Mouse (Mus musculus) CH12.LX (cell line): ENCODE data around the gene Rab44. TPM values are rescaled to one million over a fixed set of nuclear protein-coding genes. Genes with fewer than 3 reads are reported as not detected.

ENCODE experiments used
- DNase-seq: peaks from one replicate; pipeline ENCODE4 v3.0.0-alpha.2; 2013; ENCODE audit errors: extremely low read depth
- H3K27ac ChIP-seq: 2 replicates; pipeline ENCODE4 v1.5.1; 2012; ENCODE audit warnings: low read depth, mild to moderate bottlenecking, control low read depth, moderate library complexity; ENCODE audit not compliant: insufficient read depth
- H3K27me3 ChIP-seq: replicated peaks from 2 replicates; pipeline ENCODE3; 2012; ENCODE audit warnings: inconsistent platforms
- H3K36me3 ChIP-seq, 2 experiments: replicated peaks in 1 of 2; 2 replicates each; pipeline versions ENCODE3 to v1.6.1; 2012; ENCODE audit warnings: inconsistent platforms in 1 of 2, low read length in 1 of 2, mild to moderate bottlenecking in 1 of 2, mixed read lengths in 1 of 2, moderate library complexity in 1 of 2; ENCODE audit not compliant: control insufficient read depth in 1 of 2, insufficient read depth in 1 of 2
- H3K4me1 ChIP-seq, 2 experiments: 2 replicates each; pipeline ENCODE4 v1.6.1; 2012; ENCODE audit warnings: inconsistent platforms in 1 of 2, moderate library complexity in 1 of 2; ENCODE audit not compliant: insufficient read depth in 2 of 2, control insufficient read depth in 1 of 2
- H3K4me2 ChIP-seq: 2 replicates; pipeline ENCODE4 v1.6.1; 2012; ENCODE audit warnings: low read depth, mild to moderate bottlenecking, control low read depth; ENCODE audit not compliant: poor library complexity, insufficient read depth, severe bottlenecking
- H3K4me3 ChIP-seq, 3 experiments: fragments of 150-350 bp in 1 of 3; sonication (generic) in 1 of 3; replicated peaks in 1 of 3; 2 replicates each; pipeline versions ENCODE3 to v1.5.1; 2011 to 2012; ENCODE audit warnings: low read depth in 2 of 3, low read length in 2 of 3, mild to moderate bottlenecking in 2 of 3, moderate library complexity in 2 of 3, control low read depth in 1 of 3, improper control_type of control experiment in 1 of 3, inconsistent platforms in 1 of 3, mixed read lengths in 1 of 3; ENCODE audit not compliant: poor library complexity in 1 of 3
- H3K79me2 ChIP-seq: replicated peaks from 2 replicates; pipeline ENCODE4 v1.6.1; 2012; ENCODE audit warnings: mild to moderate bottlenecking, moderate library complexity; ENCODE audit not compliant: control insufficient read depth, poor library complexity, insufficient read depth, severe bottlenecking; ENCODE audit errors: extremely low read depth
- H3K9ac ChIP-seq: 2 replicates; pipeline ENCODE4 v1.6.1; 2012; ENCODE audit warnings: low read depth, mild to moderate bottlenecking, control low read depth, moderate library complexity; ENCODE audit not compliant: insufficient read depth
- H3K9me3 ChIP-seq: replicated peaks from 2 replicates; pipeline ENCODE3; 2012; ENCODE audit warnings: low read length, inconsistent platforms, mixed read lengths
- BHLHE40 ChIP-seq: IDR thresholded peaks from 2 replicates; pipeline ENCODE4 v1.6.1; 2011; ENCODE audit warnings: mild to moderate bottlenecking, low read depth, low read length, improper control_type of control experiment
- CHD2 ChIP-seq: IDR thresholded peaks from 2 replicates; pipeline ENCODE4 v1.6.1; 2011; ENCODE audit warnings: low read length, improper control_type of control experiment
- ELF1 ChIP-seq: IDR thresholded peaks from 2 replicates; pipeline ENCODE4 v1.6.1; 2014; ENCODE audit warnings: low read depth, mild to moderate bottlenecking, inconsistent platforms, low read length, improper control_type of control experiment
- HCFC1 ChIP-seq: IDR thresholded peaks from 2 replicates; pipeline ENCODE4 v1.6.1; 2012; ENCODE audit warnings: low read depth, mild to moderate bottlenecking, inconsistent platforms, low read length, improper control_type of control experiment
- JUND ChIP-seq: conservative IDR thresholded peaks from 2 replicates; pipeline ENCODE4 v1.6.1; 2011; ENCODE audit warnings: low read depth, low read length, improper control_type of control experiment
- MAFK ChIP-seq: IDR thresholded peaks from 2 replicates; pipeline ENCODE4 v1.6.1; 2011; ENCODE audit warnings: low read length, improper control_type of control experiment; ENCODE audit not compliant: insufficient replicate concordance
- MAX ChIP-seq: IDR thresholded peaks from 2 replicates; pipeline ENCODE4 v1.6.1; 2011; ENCODE audit warnings: low read length, improper control_type of control experiment
- MXI1 ChIP-seq: IDR thresholded peaks from 2 replicates; pipeline ENCODE4 v1.6.1; 2011; ENCODE audit warnings: mild to moderate bottlenecking, low read depth, low read length, improper control_type of control experiment
- MYC ChIP-seq: IDR thresholded peaks from 2 replicates; pipeline ENCODE4 v1.6.1; 2011; ENCODE audit warnings: low read depth, mild to moderate bottlenecking, improper control_type of control experiment, low read length
- NRF1 ChIP-seq: IDR thresholded peaks from 2 replicates; pipeline ENCODE4 v1.6.1; 2014; ENCODE audit warnings: low read depth, mild to moderate bottlenecking, inconsistent platforms, low read length, improper control_type of control experiment, moderate library complexity
- PAX5 ChIP-seq: IDR thresholded peaks from 2 replicates; pipeline ENCODE4 v1.6.1; 2012; ENCODE audit warnings: low read length, inconsistent platforms, mixed read lengths
- POLR2A ChIP-seq: IDR thresholded peaks from 2 replicates; pipeline ENCODE4 v1.6.1; 2011; ENCODE audit warnings: low read depth, mild to moderate bottlenecking, improper control_type of control experiment, low read length
- POLR2AphosphoS2 ChIP-seq: IDR thresholded peaks from 2 replicates; pipeline ENCODE4 v1.6.1; 2011; ENCODE audit warnings: low read depth, low read length, improper control_type of control experiment
- RAD21 ChIP-seq: IDR thresholded peaks from 2 replicates; pipeline ENCODE4 v1.6.1; 2011; ENCODE audit warnings: low read depth, mild to moderate bottlenecking, low read length, improper control_type of control experiment, moderate library complexity
- RCOR1 ChIP-seq: conservative IDR thresholded peaks from 2 replicates; pipeline ENCODE4 v1.6.1; 2012; ENCODE audit warnings: low read depth, mild to moderate bottlenecking, inconsistent platforms, low read length, improper control_type of control experiment
- SIN3A ChIP-seq: IDR thresholded peaks from 2 replicates; pipeline ENCODE4 v1.6.1; 2012; ENCODE audit warnings: low read length, improper control_type of control experiment, inconsistent platforms
- SMC3 ChIP-seq: IDR thresholded peaks from 2 replicates; pipeline ENCODE4 v1.6.1; 2011; ENCODE audit warnings: low read depth, low read length, improper control_type of control experiment
- TCF12 ChIP-seq: IDR thresholded peaks from 2 replicates; pipeline ENCODE4 v1.6.1; 2014; ENCODE audit warnings: low read depth, mild to moderate bottlenecking, inconsistent platforms, low read length, improper control_type of control experiment
- UBTF ChIP-seq: IDR thresholded peaks from 2 replicates; pipeline ENCODE4 v1.6.1; 2012; ENCODE audit warnings: low read depth, mild to moderate bottlenecking, inconsistent platforms, low read length, improper control_type of control experiment, moderate library complexity
- USF1 ChIP-seq: IDR thresholded peaks from 2 replicates; pipeline ENCODE4 v1.6.1; 2014; ENCODE audit warnings: low read depth, mild to moderate bottlenecking, inconsistent platforms, low read length, improper control_type of control experiment
- ZNF384 ChIP-seq: IDR thresholded peaks from 2 replicates; pipeline ENCODE4 v1.6.1; 2012; ENCODE audit warnings: low read depth, low read length, improper control_type of control experiment, inconsistent platforms
- dilution Hi-C: fragments of 300-500 bp; cut with MboI; formaldehyde crosslinking; loops from 2 replicates; pipeline ENCODE4 v1.14.3; 2020; ENCODE audit warnings: low sequenced_read_pairs; ENCODE audit not compliant: extremely low pct_unique_long_range_greater_than_20kb, extremely low pct_ligation_motif_present
- in situ Hi-C: fragments of 300-500 bp; cut with MboI; formaldehyde crosslinking; loops from 3 replicates; pipeline ENCODE4 v1.14.3; 2019; ENCODE audit warnings: low sequenced_read_pairs, low pct_ligation_motif_present, low pct_unique_long_range_greater_than_20kb, mixed read lengths
- polyA plus RNA-seq: library from polyadenylated mRNA; unstranded; fragments of >175 nt; gene quantifications from 2 replicates; pipeline ENCODE4 v1.2.1, GENCODE M21; 2012; ENCODE audit warnings: low read depth; ENCODE audit not compliant: insufficient read length
- total RNA-seq, 2 experiments: library from RNA; depleted of rRNA; stranded (reverse); fragments of 300-350 nt in 1 of 2; fragments of >200 nt in 1 of 2; gene quantifications; 2 replicates each; pipeline ENCODE4 v1.2.3; 2012 to 2014

Gene Rab44
- total and polyA plus RNA-seq, 3 experiments = 0.30 to 0.34 TPM; not detected in 1

- Histone ChIP-seq H3K27ac (no peak overlapping the region), H3K79me2 (no peaks in the 10 kb centered on the region), H3K9me3 (no peaks in the 10 kb centered on the region), H3K27me3 (peaks cover 4% of the 10 kb centered on the region), H3K4me2 (no peak overlapping the region), H3K36me3 (no peaks in the 10 kb centered on the region), H3K9ac (no peak overlapping the region), H3K4me1 (peaks cover 11 to 25% of the 10 kb centered on the region in 2 experiments), H3K4me3 (no peak overlapping the region)
- dilution Hi-C loops = no loop called here
- no peak for DNase-seq
- TF ChIP-seq RCOR1 (no peak), BHLHE40 (no peak), ZNF384 (no peak), USF1 (no peak), PAX5 (no peak), UBTF (no peak), SMC3 (no peak), POLR2A (no peak), MAX (no peak), RAD21 (no peak), POLR2AphosphoS2 (no peak)
- in situ Hi-C loops = no loop called here
These were observed 35.8 kb downstream of the Rab44 start for GRCm38 (mm10) chr17:29149766-29150165.

GRCm38 (mm10) chr17:29152547-29152946 lies 38.6 kb downstream of the Rab44 start:
- no peak overlapping the region for H3K4me3 ChIP-seq
- dilution Hi-C loops (no loop called here), in situ Hi-C loops (no loop called here)
- no peak overlapping the region for H3K9ac ChIP-seq
- no peak overlapping the region for H3K4me2 ChIP-seq
- no peaks in the 10 kb centered on the region for H3K9me3 ChIP-seq
- H3K79me2 ChIP-seq = no peaks in the 10 kb centered on the region
- peaks cover 2 to 18% of the 10 kb centered on the region in 2 experiments; a peak in 3 of 4 replicates for H3K4me1 ChIP-seq
- no peak overlapping the region for H3K27ac ChIP-seq
- H3K36me3 ChIP-seq = no peaks in the 10 kb centered on the region
- DNase-seq = no peak
- TF ChIP-seq JUND = no peak
- no peak for TF ChIP-seq MXI1
- TF ChIP-seq POLR2A = no peak
- no peak for TF ChIP-seq TCF12
- no peak for TF ChIP-seq NRF1
- TF ChIP-seq SMC3 = no peak
- TF ChIP-seq CHD2 = no peak
- no peak for TF ChIP-seq MAFK
- TF ChIP-seq MYC = no peak
- TF ChIP-seq SIN3A = no peak
- no peak for TF ChIP-seq HCFC1
- no peak for TF ChIP-seq ELF1
- H3K27me3 ChIP-seq = peaks cover 2% of the 10 kb centered on the region
